Mouse (Mus musculus): ENCODE results near the gene Scamp1.

GRCm38 (mm10) chr13:94316975-94317511 is 31.4 kb upstream of the Scamp1 start:
- TF ChIP-seq CTCF (IDR thresholded peaks at IDR 0.05; ENCODE audit: insufficient read depth, low read length) (no peak), POLR2A (IDR thresholded peaks at IDR 0.05; ENCODE audit: borderline replicate concordance, extremely low read depth, low read depth, low read length) (no peak)

All from lung, adult 2 months (tissue).